Comparison of ENCODE assay signal across 12 mouse cellular contexts in the genomic region with DNA sequence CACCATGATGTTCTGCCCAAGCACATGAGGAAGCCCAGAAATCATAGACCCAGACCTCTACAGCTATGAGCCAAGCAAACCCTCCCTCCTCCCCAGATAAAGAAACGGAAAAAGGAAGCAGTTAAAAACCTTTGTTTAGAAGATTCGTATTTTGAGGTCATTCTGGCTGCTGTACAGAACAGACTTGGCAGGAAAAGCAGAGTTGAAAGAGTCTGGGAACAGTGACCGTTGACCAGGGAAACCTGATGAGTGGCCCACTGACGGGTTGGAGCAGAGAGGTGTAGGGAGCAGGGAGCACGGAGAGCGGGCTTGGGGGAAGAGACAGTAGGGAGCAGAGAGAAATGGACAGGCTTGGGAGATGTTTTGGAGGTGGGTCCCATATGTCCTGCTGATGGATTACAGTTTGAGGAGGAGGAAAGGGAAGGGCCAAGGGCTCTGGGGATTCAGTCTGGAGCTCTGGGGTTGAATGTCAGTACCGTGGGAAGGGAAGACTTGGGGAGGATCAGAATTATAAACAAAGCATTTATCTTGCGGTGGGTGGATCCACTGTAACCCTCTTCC.
A peak's percentile ranks its signal among the peaks of the same experiment; 100 is the strongest.
DNase-seq lines count a peak whose midpoint lies in the region; ATAC-seq and TF ChIP-seq lines count a peak whose summit lies in the region.
"Had no signal": no experiment of that assay in that cellular context is flagged by ENCODE, and none has a peak within 500 bp of the region (broad histone marks: within the 10 kb centered on the region; RNA-seq: fewer than 3 reads in every experiment).

No protein-coding gene starts in this region.

- DNase-seq in hindbrain, postnatal 0 days (ENCODE audit: low spot score), result peak; percentile 44
- peak; percentile 23 for DNase-seq in ovary, postnatal 36 days (ENCODE audit: low spot score)
- no peak for DNase-seq in forebrain, postnatal 0 days
- DNase-seq in thymus, postnatal 10 days (ENCODE audit: low spot score in 2 of 2), result no peak
- no peak for DNase-seq in spleen, postnatal 10 days (ENCODE audit: low spot score in 2 of 2)
- DNase-seq: thymus, adult 18-20 months had no signal

- no peak overlapping the region for H3K4me3 ChIP-seq in hindbrain, postnatal 0 days (ENCODE audit: low read length)
- H3K4me3 ChIP-seq in hindbrain, embryonic 16.5 days (ENCODE audit: low read length), result no peak overlapping the region
- H3K4me3 ChIP-seq in heart, embryonic 12.5 days, result no peak overlapping the region
- H3K4me3 ChIP-seq in kidney, embryonic 15.5 days (replicated peaks), result no peak overlapping the region
- no peak overlapping the region for H3K4me3 ChIP-seq in forebrain, postnatal 0 days (ENCODE audit: low read depth, low read length)
- H3K4me3 ChIP-seq: embryonic facial prominence, embryonic 13.5 days; limb, embryonic 15.5 days had no signal

- no peak for TF ChIP-seq CTCF in hindbrain, postnatal 0 days (IDR thresholded peaks at IDR 0.05; ENCODE audit: low read depth)
- TF ChIP-seq CTCF in forebrain, postnatal 0 days (IDR thresholded peaks at IDR 0.05; ENCODE audit: low read depth), result no peak

- H3K4me1 ChIP-seq in hindbrain, postnatal 0 days (ENCODE audit: insufficient read depth, low read length), result peaks cover 17% of the 10 kb centered on the region
- peaks cover 16% of the 10 kb centered on the region for H3K4me1 ChIP-seq in hindbrain, embryonic 16.5 days (ENCODE audit: control insufficient read depth, insufficient read depth, low read depth, low read length)
- H3K4me1 ChIP-seq in heart, embryonic 12.5 days (replicated peaks), result peaks cover 8% of the 10 kb centered on the region; the same call in 1 of the 2 replicates
- peaks cover 14% of the 10 kb centered on the region for H3K4me1 ChIP-seq in kidney, embryonic 15.5 days
- peaks cover 18% of the 10 kb centered on the region for H3K4me1 ChIP-seq in forebrain, postnatal 0 days (ENCODE audit: insufficient read depth)

- 67% methylated on average over 8 of the region's 8 CpGs for WGBS in hindbrain, postnatal 0 days
- 74% methylated on average over 8 of the region's 8 CpGs for WGBS in hindbrain, embryonic 16.5 days
- 56% methylated on average over 8 of the region's 8 CpGs for WGBS in heart, embryonic 12.5 days
- 31% methylated on average over 8 of the region's 8 CpGs for WGBS in kidney, embryonic 15.5 days
- WGBS in forebrain, postnatal 0 days, result 71% methylated on average over 8 of the region's 8 CpGs

- no peaks in the 10 kb centered on the region for H3K9me3 ChIP-seq in hindbrain, postnatal 0 days (ENCODE audit: low read length)
- H3K9me3 ChIP-seq in hindbrain, embryonic 16.5 days (ENCODE audit: control insufficient read depth, low read length), result no peaks in the 10 kb centered on the region
- no peaks in the 10 kb centered on the region for H3K9me3 ChIP-seq in heart, embryonic 12.5 days (replicated peaks)
- no peaks in the 10 kb centered on the region for H3K9me3 ChIP-seq in kidney, embryonic 15.5 days (replicated peaks)
- H3K9me3 ChIP-seq in forebrain, postnatal 0 days (ENCODE audit: low read length), result no peaks in the 10 kb centered on the region
- H3K9me3 ChIP-seq: embryonic facial prominence, embryonic 13.5 days; limb, embryonic 15.5 days had no signal

- no peaks in the 10 kb centered on the region for H3K27me3 ChIP-seq in hindbrain, postnatal 0 days (ENCODE audit: insufficient read depth, low read length)
- 0 out of 2 replicates have a peak, but pooled peaks cover 2% of the 10 kb centered on the region for H3K27me3 ChIP-seq in hindbrain, embryonic 16.5 days (replicated peaks; ENCODE audit: control insufficient read depth, insufficient read depth, low read length)
- peaks cover 25% of the 10 kb centered on the region for H3K27me3 ChIP-seq in heart, embryonic 12.5 days (replicated peaks)
- H3K27me3 ChIP-seq in kidney, embryonic 15.5 days, result peaks cover 22% of the 10 kb centered on the region
- H3K27me3 ChIP-seq in forebrain, postnatal 0 days (ENCODE audit: insufficient read depth, low read length), result no peaks in the 10 kb centered on the region

- no peak overlapping the region for H3K27ac ChIP-seq in hindbrain, postnatal 0 days
- no peak overlapping the region for H3K27ac ChIP-seq in hindbrain, embryonic 16.5 days (ENCODE audit: low read depth, low read length)
- H3K27ac ChIP-seq in heart, embryonic 12.5 days (ENCODE audit: poor library complexity, severe bottlenecking), result 0 out of 2 replicates have a peak overlapping the region, but pooled peaks have one; percentile 23
- peak overlapping the region; percentile 59; the same call in 1 of the 2 replicates for H3K27ac ChIP-seq in kidney, embryonic 15.5 days
- no peak overlapping the region for H3K27ac ChIP-seq in forebrain, postnatal 0 days (ENCODE audit: low read depth, low read length)
- H3K27ac ChIP-seq: embryonic facial prominence, embryonic 13.5 days; hindbrain, embryonic 14.5 days; limb, embryonic 15.5 days had no signal

- H3K4me2 ChIP-seq in hindbrain, postnatal 0 days (ENCODE audit: low read depth, low read length), result no peak overlapping the region
- H3K4me2 ChIP-seq in hindbrain, embryonic 16.5 days (ENCODE audit: low read length), result no peak overlapping the region
- no peak overlapping the region for H3K4me2 ChIP-seq in heart, embryonic 12.5 days
- H3K4me2 ChIP-seq in kidney, embryonic 15.5 days, result no peak overlapping the region
- H3K4me2 ChIP-seq in forebrain, postnatal 0 days (ENCODE audit: low read depth), result no peak overlapping the region
- H3K4me2 ChIP-seq: embryonic facial prominence, embryonic 13.5 days; hindbrain, embryonic 14.5 days; limb, embryonic 15.5 days had no signal

- no peak overlapping the region for H3K9ac ChIP-seq in hindbrain, postnatal 0 days (replicated peaks; ENCODE audit: low read length)
- no peak overlapping the region for H3K9ac ChIP-seq in hindbrain, embryonic 16.5 days (ENCODE audit: low read depth, low read length)
- no peak overlapping the region for H3K9ac ChIP-seq in heart, embryonic 12.5 days
- H3K9ac ChIP-seq in kidney, embryonic 15.5 days, result no peak overlapping the region
- H3K9ac ChIP-seq in forebrain, postnatal 0 days, result no peak overlapping the region
- H3K9ac ChIP-seq: embryonic facial prominence, embryonic 13.5 days; hindbrain, embryonic 14.5 days; limb, embryonic 15.5 days had no signal

- no peak for ATAC-seq in hindbrain, postnatal 0 days
- ATAC-seq in hindbrain, embryonic 16.5 days, result no peak
- ATAC-seq in heart, embryonic 12.5 days (ENCODE audit: insufficient number of reproducible peaks, low FRiP score), result peak; percentile 61; the same call in 1 of the 2 replicates
- no peak for ATAC-seq in kidney, embryonic 15.5 days (replicated peaks; ENCODE audit: low FRiP score)
- ATAC-seq in forebrain, postnatal 0 days, result no peak; the same call in 1 of the 2 replicates

- H3K36me3 ChIP-seq in hindbrain, postnatal 0 days (ENCODE audit: insufficient read depth, low read length), result no peaks in the 10 kb centered on the region
- H3K36me3 ChIP-seq in hindbrain, embryonic 16.5 days (ENCODE audit: control insufficient read depth, insufficient read depth, low read length), result no peaks in the 10 kb centered on the region
- no peaks in the 10 kb centered on the region for H3K36me3 ChIP-seq in heart, embryonic 12.5 days
- no peaks in the 10 kb centered on the region for H3K36me3 ChIP-seq in kidney, embryonic 15.5 days
- H3K36me3 ChIP-seq in forebrain, postnatal 0 days (ENCODE audit: insufficient read depth), result no peaks in the 10 kb centered on the region
- H3K36me3 ChIP-seq: embryonic facial prominence, embryonic 13.5 days; limb, embryonic 15.5 days had no signal

Comparison
In these comparisons a context has a peak if more than half of its experiments do, and no peak if none do; other contexts are left out.
1. DNase-seq: peak in hindbrain, postnatal 0 days (single experiment) and ovary, postnatal 36 days (single experiment); none in forebrain, postnatal 0 days (single experiment), thymus, postnatal 10 days (0 of 2) and spleen, postnatal 10 days (0 of 2).
2. H3K27ac ChIP-seq: peak in heart, embryonic 12.5 days (single experiment) and kidney, embryonic 15.5 days (single experiment); none in hindbrain, postnatal 0 days (single experiment), hindbrain, embryonic 16.5 days (single experiment) and forebrain, postnatal 0 days (single experiment).